Mouse (Mus musculus): ENCODE measurements around the gene Dcp1a. TPM values are rescaled to one million over a fixed set of nuclear protein-coding genes. Genes with fewer than 3 reads are reported as not detected.
A peak's percentile ranks its signal among the peaks of the same experiment; 100 is the strongest.

Dcp1a gene
- polyA plus RNA-seq, 1 experiment = 28.9 TPM

DNA sequence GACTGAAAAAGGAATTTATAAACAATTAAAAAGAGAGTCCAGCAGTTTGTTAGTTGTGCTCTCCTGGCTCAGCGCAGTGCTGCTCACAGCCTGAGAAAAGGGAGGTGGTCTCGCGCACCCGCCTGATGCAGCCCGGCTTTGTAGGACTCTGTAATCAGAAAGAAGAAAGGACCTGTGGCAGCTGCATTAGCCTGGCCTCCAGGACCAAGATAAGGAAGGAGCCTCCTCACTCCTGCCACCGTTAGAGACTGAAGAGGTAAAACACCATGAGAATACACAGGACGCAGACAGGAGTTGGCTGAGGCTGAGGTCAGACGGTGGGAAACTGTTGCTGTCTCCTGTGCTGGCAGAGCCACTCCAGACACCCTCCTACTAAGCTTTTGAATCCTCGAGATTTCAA, 12.0 kb downstream of the Dcp1a start, which contains the start of gene Cacna1d:
Gene Cacna1d, minus strand, starts transcription at position 114 of the 400 bp plus-strand sequence.
- Histone ChIP-seq H3K27ac (ENCODE audit: control insufficient read depth, insufficient read depth, low read depth, low read length) (no peak within 1 kb of the TSS), H3K4me1 (ENCODE audit: control insufficient read depth, insufficient read depth, low read length) (no peaks in the 10 kb centered on the region), H3K4me3 (ENCODE audit: control insufficient read depth, low read depth, low read length) (no peak within 1 kb of the TSS), H3K27me3 (ENCODE audit: control insufficient read depth, insufficient read depth, low read length) (no peaks in the 10 kb centered on the region), H3K36me3 (ENCODE audit: control insufficient read depth, insufficient read depth, low read length) (no peaks in the 10 kb centered on the region)
- TF ChIP-seq POLR2A (IDR thresholded peaks at IDR 0.05; ENCODE audit: control insufficient read depth, low read depth, low read length) = no peak
- TF ChIP-seq CTCF (IDR thresholded peaks at IDR 0.05; ENCODE audit: control insufficient read depth, insufficient read depth, insufficient replicate concordance, low read depth, low read length) = no peak

GRCm38 (mm10) chr14:30493276-30493675, 13.9 kb downstream of the Dcp1a start:
- H3K4me1 ChIP-seq (ENCODE audit: control insufficient read depth, insufficient read depth, low read length) = 0 out of 2 replicates have a peak, but pooled peaks cover 1% of the 10 kb centered on the region
- 0 out of 2 replicates have a peak, but pooled peaks cover 1% of the 10 kb centered on the region for H3K36me3 ChIP-seq (ENCODE audit: control insufficient read depth, insufficient read depth, low read length)

GRCm38 (mm10) chr14:30494998-30495397, 15.7 kb downstream of the Dcp1a start:
- Histone ChIP-seq H3K27me3 (ENCODE audit: control insufficient read depth, insufficient read depth, low read length) (no peaks in the 10 kb centered on the region), H3K36me3 (ENCODE audit: control insufficient read depth, insufficient read depth, low read length) (0 out of 2 replicates have a peak, but pooled peaks cover 1% of the 10 kb centered on the region), H3K4me1 (ENCODE audit: control insufficient read depth, insufficient read depth, low read length) (0 out of 2 replicates have a peak, but pooled peaks cover 2% of the 10 kb centered on the region), H3K4me3 (ENCODE audit: control insufficient read depth, low read depth, low read length) (no peak overlapping the region), H3K27ac (ENCODE audit: control insufficient read depth, insufficient read depth, low read depth, low read length) (no peak overlapping the region)
- TF ChIP-seq POLR2A (IDR thresholded peaks at IDR 0.05; ENCODE audit: control insufficient read depth, low read depth, low read length) = no peak
- no peak for TF ChIP-seq CTCF (IDR thresholded peaks at IDR 0.05; ENCODE audit: control insufficient read depth, insufficient read depth, insufficient replicate concordance, low read depth, low read length)

More at GRCm38 (mm10) chr14:30493276-30493675, 13.9 kb downstream of the Dcp1a start:
- Histone ChIP-seq H3K27ac (ENCODE audit: control insufficient read depth, insufficient read depth, low read depth, low read length) (no peak overlapping the region), H3K27me3 (ENCODE audit: control insufficient read depth, insufficient read depth, low read length) (no peaks in the 10 kb centered on the region), H3K4me3 (ENCODE audit: control insufficient read depth, low read depth, low read length) (no peak overlapping the region)
- no peak for TF ChIP-seq POLR2A (IDR thresholded peaks at IDR 0.05; ENCODE audit: control insufficient read depth, low read depth, low read length)
- TF ChIP-seq CTCF (IDR thresholded peaks at IDR 0.05; ENCODE audit: control insufficient read depth, insufficient read depth, insufficient replicate concordance, low read depth, low read length) = no peak

DNA sequence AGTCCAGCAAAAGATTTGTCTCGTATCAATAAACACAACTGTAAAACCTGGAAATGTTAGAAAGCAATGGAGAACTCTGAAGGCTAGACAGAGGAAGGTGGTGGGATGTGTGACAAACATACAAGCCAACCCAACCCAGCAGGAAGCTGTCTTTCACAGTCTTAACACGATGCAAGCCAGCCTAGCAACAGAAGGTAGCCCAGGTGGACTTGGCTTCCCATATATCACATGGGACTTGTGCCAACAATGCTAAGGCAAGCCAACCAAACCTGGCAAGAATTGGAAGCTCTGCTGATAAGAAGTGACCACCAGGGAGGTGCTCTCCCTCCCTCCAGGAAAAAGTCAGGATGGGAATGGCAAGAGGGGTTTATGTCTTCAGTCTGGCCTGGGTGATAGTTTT, 18.9 kb downstream of the Dcp1a start:
- H3K27ac ChIP-seq (ENCODE audit: control insufficient read depth, insufficient read depth, low read depth, low read length) = no peak overlapping the region
- TF ChIP-seq POLR2A (IDR thresholded peaks at IDR 0.05; ENCODE audit: control insufficient read depth, low read depth, low read length) (no peak), CTCF (IDR thresholded peaks at IDR 0.05; ENCODE audit: control insufficient read depth, insufficient read depth, insufficient replicate concordance, low read depth, low read length) (no peak)
- H3K4me3 ChIP-seq (ENCODE audit: control insufficient read depth, low read depth, low read length) = no peak overlapping the region
- 0 out of 2 replicates have a peak, but pooled peaks cover 2% of the 10 kb centered on the region for H3K4me1 ChIP-seq (ENCODE audit: control insufficient read depth, insufficient read depth, low read length)
- H3K27me3 ChIP-seq (ENCODE audit: control insufficient read depth, insufficient read depth, low read length) = no peaks in the 10 kb centered on the region
- H3K36me3 ChIP-seq (ENCODE audit: control insufficient read depth, insufficient read depth, low read length) = 0 out of 2 replicates have a peak, but pooled peaks cover 1% of the 10 kb centered on the region

- H3K27ac ChIP-seq (ENCODE audit: control insufficient read depth, insufficient read depth, low read depth, low read length) = no peak overlapping the region
- H3K27me3 ChIP-seq (ENCODE audit: control insufficient read depth, insufficient read depth, low read length) = no peaks in the 10 kb centered on the region
- no peaks in the 10 kb centered on the region for H3K36me3 ChIP-seq (ENCODE audit: control insufficient read depth, insufficient read depth, low read length)
- H3K4me3 ChIP-seq (ENCODE audit: control insufficient read depth, low read depth, low read length) = no peak overlapping the region
- TF ChIP-seq CTCF (IDR thresholded peaks at IDR 0.05; ENCODE audit: control insufficient read depth, insufficient read depth, insufficient replicate concordance, low read depth, low read length) = no peak
- TF ChIP-seq POLR2A (IDR thresholded peaks at IDR 0.05; ENCODE audit: control insufficient read depth, low read depth, low read length) = no peak
- H3K4me1 ChIP-seq (ENCODE audit: control insufficient read depth, insufficient read depth, low read length) = no peaks in the 10 kb centered on the region
These were observed 25.7 kb downstream of the Dcp1a start for GRCm38 (mm10) chr14:30504990-30505389.

DNA sequence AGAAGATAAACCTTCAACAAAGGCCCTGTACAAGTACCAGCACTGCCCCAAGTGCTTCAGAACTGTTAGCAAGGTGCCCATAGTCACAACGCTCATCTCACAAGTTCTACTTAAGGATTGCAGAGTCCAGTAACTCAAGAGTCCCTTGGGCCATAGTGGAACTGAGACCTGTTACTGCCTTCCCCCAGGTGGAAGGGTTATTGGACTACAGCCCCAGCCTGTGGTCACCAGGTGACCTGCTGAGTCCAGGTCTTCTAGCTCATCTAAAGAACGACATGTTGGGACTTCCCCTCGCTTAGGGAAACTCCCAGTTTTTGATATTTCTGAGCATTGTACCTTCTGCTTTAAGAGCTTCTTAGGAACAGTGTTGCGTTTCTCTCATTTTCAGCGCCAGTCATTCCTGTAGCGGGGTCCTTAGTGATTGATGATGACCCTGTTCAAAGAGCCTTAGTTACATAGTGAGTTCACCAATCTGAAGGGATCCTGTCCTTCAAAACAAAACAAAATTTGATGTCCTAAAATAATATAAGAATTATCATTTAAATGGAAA, 31.0 kb downstream of the Dcp1a start:
- H3K4me3 ChIP-seq (ENCODE audit: control insufficient read depth, low read depth, low read length) = no peak overlapping the region
- TF ChIP-seq POLR2A (IDR thresholded peaks at IDR 0.05; ENCODE audit: control insufficient read depth, low read depth, low read length) (no peak), CTCF (IDR thresholded peaks at IDR 0.05; ENCODE audit: control insufficient read depth, insufficient read depth, insufficient replicate concordance, low read depth, low read length) (no peak)
- H3K27me3 ChIP-seq (ENCODE audit: control insufficient read depth, insufficient read depth, low read length) = no peaks in the 10 kb centered on the region
- no peaks in the 10 kb centered on the region; the same call in 1 of the 2 replicates for H3K36me3 ChIP-seq (ENCODE audit: control insufficient read depth, insufficient read depth, low read length)
- no peaks in the 10 kb centered on the region for H3K4me1 ChIP-seq (ENCODE audit: control insufficient read depth, insufficient read depth, low read length)
- no peak overlapping the region for H3K27ac ChIP-seq (ENCODE audit: control insufficient read depth, insufficient read depth, low read depth, low read length)

DNA sequence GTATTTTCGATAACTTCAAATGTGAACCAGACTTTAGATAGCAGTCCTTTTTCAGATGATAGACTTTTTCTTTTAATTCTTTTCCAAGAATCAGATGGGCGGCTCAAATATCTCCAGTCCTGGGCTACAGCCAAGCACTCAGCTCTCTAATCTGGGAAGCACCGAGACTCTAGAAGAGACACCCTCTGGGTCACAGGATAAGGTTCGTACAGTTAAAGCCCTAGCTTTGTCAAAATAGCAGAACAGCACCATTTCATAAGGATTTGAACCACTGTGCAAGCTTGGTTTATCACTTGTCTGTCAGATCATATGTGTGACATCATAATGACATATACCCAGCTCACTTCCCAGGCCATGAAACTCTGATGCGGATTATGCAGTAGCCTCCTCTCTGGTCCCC, 33.6 kb downstream of the Dcp1a start:
- H3K36me3 ChIP-seq (ENCODE audit: control insufficient read depth, insufficient read depth, low read length) = peaks cover 1% of the 10 kb centered on the region
- TF ChIP-seq CTCF (IDR thresholded peaks at IDR 0.05; ENCODE audit: control insufficient read depth, insufficient read depth, insufficient replicate concordance, low read depth, low read length) (no peak), POLR2A (IDR thresholded peaks at IDR 0.05; ENCODE audit: control insufficient read depth, low read depth, low read length) (no peak)
- no peak overlapping the region for H3K27ac ChIP-seq (ENCODE audit: control insufficient read depth, insufficient read depth, low read depth, low read length)
- H3K4me3 ChIP-seq (ENCODE audit: control insufficient read depth, low read depth, low read length) = peak overlapping the region; percentile 65
- H3K27me3 ChIP-seq (ENCODE audit: control insufficient read depth, insufficient read depth, low read length) = no peaks in the 10 kb centered on the region
- H3K4me1 ChIP-seq (ENCODE audit: control insufficient read depth, insufficient read depth, low read length) = no peaks in the 10 kb centered on the region
